Mouse (Mus musculus) limb, embryonic 15.5 days (tissue): ENCODE measurements at regions not wholly inside any gene's neighbourhood (a gene's known extent, or its start where the extent isn't known, plus 50 kb on each side); places are given as distances from the start of the nearest gene placed in this dataset.

ENCODE experiments used
- ATAC-seq: fragments of 200-750 bp; cut with Nextera tagmentation; 2 replicates; pipeline ENCODE4 v1.8.0; 2017; ENCODE audit warnings: low read depth, moderate TSS enrichment; ENCODE audit not compliant: insufficient number of reproducible peaks, low FRiP score, low TSS enrichment
- H3K27ac ChIP-seq: fragments of 300-500 bp; sonication (generic); 2 replicates; pipeline ENCODE4 v1.5.1; 2015; ENCODE audit warnings: moderate library complexity, mild to moderate bottlenecking, inconsistent platforms
- H3K27me3 ChIP-seq: fragments of 300-500 bp; sonication (generic); 2 replicates; pipeline ENCODE4 v1.6.1; 2015; ENCODE audit warnings: inconsistent platforms
- H3K36me3 ChIP-seq: fragments of 300-500 bp; sonication (generic); 2 replicates; pipeline ENCODE4 v1.6.1; 2015; ENCODE audit warnings: inconsistent platforms
- H3K4me1 ChIP-seq: fragments of 300-500 bp; sonication (generic); 2 replicates; pipeline ENCODE4 v1.6.1; 2015; ENCODE audit warnings: inconsistent platforms
- H3K4me2 ChIP-seq: fragments of 300-500 bp; sonication (generic); 2 replicates; pipeline ENCODE4 v1.6.1; 2015; ENCODE audit warnings: mild to moderate bottlenecking, inconsistent platforms
- H3K4me3 ChIP-seq: fragments of 300-500 bp; sonication (generic); 2 replicates; pipeline ENCODE4 v1.5.1; 2015; ENCODE audit warnings: mild to moderate bottlenecking, inconsistent platforms
- H3K9ac ChIP-seq: fragments of 300-500 bp; sonication (generic); 2 replicates; pipeline ENCODE4 v1.6.1; 2015; ENCODE audit warnings: inconsistent platforms
- H3K9me3 ChIP-seq: fragments of 300-500 bp; sonication (generic); 2 replicates; pipeline ENCODE4 v1.6.1; 2016; ENCODE audit warnings: inconsistent platforms
- WGBS: fragments of 180-500 bp; shearing (Covaris S2); methylation state at CpG from one replicate; pipeline ENCODE4 v1.1.7; 2015; 5-methylcytosine and 5-hydroxymethylcytosine counted together

GRCm38 (mm10) chr10:53852091-53852490, 101.2 kb upstream of the Fam184a start:
- no peak for ATAC-seq
- 73% methylated on average over 1 of the region's 1 CpGs for WGBS
- Histone ChIP-seq H3K4me2 (no peak overlapping the region), H3K9me3 (no peaks in the 10 kb centered on the region), H3K27ac (no peak overlapping the region), H3K4me3 (no peak overlapping the region), H3K36me3 (no peaks in the 10 kb centered on the region), H3K9ac (no peak overlapping the region), H3K27me3 (no peaks in the 10 kb centered on the region), H3K4me1 (no peaks in the 10 kb centered on the region)

GRCm38 (mm10) chr10:53850568-53850967, 99.6 kb upstream of the Fam184a start:
- Histone ChIP-seq H3K4me1 (no peaks in the 10 kb centered on the region), H3K4me3 (no peak overlapping the region), H3K36me3 (no peaks in the 10 kb centered on the region), H3K4me2 (no peak overlapping the region), H3K27ac (no peak overlapping the region), H3K9ac (no peak overlapping the region), H3K27me3 (no peaks in the 10 kb centered on the region), H3K9me3 (no peaks in the 10 kb centered on the region)
- ATAC-seq: no peak
- 60% methylated on average over 4 of the region's 4 CpGs for WGBS

DNA sequence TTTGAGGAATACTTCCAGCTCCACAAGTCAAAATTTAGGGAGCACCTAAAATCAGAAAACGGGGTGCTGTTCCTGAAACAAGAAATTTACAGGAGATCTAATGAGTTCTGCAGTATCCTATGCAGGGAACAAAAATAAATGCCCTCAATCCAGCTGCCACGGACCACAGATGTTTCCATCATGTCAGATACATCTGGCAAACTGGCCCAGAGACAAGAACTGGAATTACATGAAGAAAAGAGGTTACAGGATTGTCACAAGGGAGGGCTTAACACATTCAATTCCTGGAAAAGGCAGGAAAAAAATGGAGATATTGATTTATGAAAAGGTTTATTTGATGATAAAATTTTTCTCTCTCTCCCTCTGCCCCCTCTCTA, 62.3 kb upstream of the Fam184a start:
- Histone ChIP-seq H3K4me3 (no peak overlapping the region), H3K27me3 (no peaks in the 10 kb centered on the region), H3K27ac (no peak overlapping the region), H3K9ac (no peak overlapping the region), H3K9me3 (no peaks in the 10 kb centered on the region), H3K4me2 (no peak overlapping the region), H3K36me3 (no peaks in the 10 kb centered on the region), H3K4me1 (0 out of 2 replicates have a peak, but pooled peaks cover 2% of the 10 kb centered on the region)
- WGBS: 39% methylated on average over 2 of the region's 2 CpGs
- ATAC-seq: no peak

DNA sequence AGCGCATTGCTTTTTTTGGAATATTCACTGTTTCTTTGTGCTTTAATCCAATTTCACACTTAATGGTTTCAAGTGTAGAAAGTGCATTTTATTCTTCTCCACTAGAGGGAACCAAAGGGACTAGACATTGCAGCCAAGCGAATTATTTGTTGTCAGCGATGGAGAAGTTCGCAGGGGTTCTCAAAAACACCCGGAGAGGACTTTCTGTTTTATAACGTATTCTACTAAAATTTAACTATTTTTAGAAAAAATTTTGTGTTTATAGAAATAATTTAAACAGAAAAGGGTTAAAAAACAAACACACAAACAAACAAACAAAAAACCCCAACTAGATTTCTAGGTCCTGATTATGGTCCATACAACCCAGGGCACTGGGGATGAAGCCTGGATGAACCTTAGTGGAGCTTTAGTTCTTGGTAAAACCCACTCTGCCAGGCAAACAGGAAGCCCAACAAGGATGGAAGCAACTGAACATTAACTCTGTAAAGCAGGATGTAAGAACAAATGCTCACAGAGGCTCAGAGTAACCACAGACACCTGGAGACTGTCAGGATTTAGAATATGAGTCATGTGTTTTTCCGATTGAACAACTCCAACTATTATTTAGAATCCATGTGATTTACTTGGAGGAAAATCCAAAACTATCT, 61.8 kb upstream of the Fam184a start:
- Histone ChIP-seq H3K9me3 (no peaks in the 10 kb centered on the region), H3K4me1 (0 out of 2 replicates have a peak, but pooled peaks cover 2% of the 10 kb centered on the region)
- no peak for ATAC-seq

GRCm38 (mm10) chr10:53811904-53812596, 61.1 kb upstream of the Fam184a start:
- Histone ChIP-seq H3K4me2 (no peak overlapping the region), H3K9ac (no peak overlapping the region), H3K4me3 (no peak overlapping the region), H3K27ac (no peak overlapping the region), H3K9me3 (no peaks in the 10 kb centered on the region), H3K27me3 (no peaks in the 10 kb centered on the region), H3K4me1 (0 out of 2 replicates have a peak, but pooled peaks cover 2% of the 10 kb centered on the region), H3K36me3 (no peaks in the 10 kb centered on the region)
- ATAC-seq: no peak
- WGBS: 69% methylated on average over 14 of the region's 14 CpGs

More for the DNA sequence above, 61.8 kb upstream of the Fam184a start:
- Histone ChIP-seq H3K27me3 (no peaks in the 10 kb centered on the region), H3K9ac (no peak overlapping the region), H3K4me3 (no peak overlapping the region), H3K36me3 (no peaks in the 10 kb centered on the region), H3K4me2 (0 out of 2 replicates have a peak overlapping the region, but pooled peaks have one; percentile 10), H3K27ac (no peak overlapping the region)
- WGBS: 24% methylated on average over 7 of the region's 7 CpGs

GRCm38 (mm10) chr10:53806697-53807096, 55.8 kb upstream of the Fam184a start:
- no peak overlapping the region for H3K4me3 ChIP-seq
- H3K4me1 ChIP-seq: no peaks in the 10 kb centered on the region
- H3K9ac ChIP-seq: no peak overlapping the region
- H3K36me3 ChIP-seq: no peaks in the 10 kb centered on the region
- no peak overlapping the region for H3K4me2 ChIP-seq
- H3K9me3 ChIP-seq: no peaks in the 10 kb centered on the region
- 54% methylated on average over 8 of the region's 8 CpGs for WGBS
- H3K27me3 ChIP-seq: no peaks in the 10 kb centered on the region
- no peak overlapping the region for H3K27ac ChIP-seq
- no peak for ATAC-seq

GRCm38 (mm10) chr10:53801048-53801641, 50.2 kb upstream of the Fam184a start:
- H3K9ac ChIP-seq: no peak overlapping the region
- no peak overlapping the region for H3K27ac ChIP-seq
- no peak overlapping the region for H3K4me2 ChIP-seq
- no peaks in the 10 kb centered on the region for H3K36me3 ChIP-seq
- no peaks in the 10 kb centered on the region for H3K27me3 ChIP-seq
- no peak overlapping the region for H3K4me3 ChIP-seq
- ATAC-seq: no peak
- no peaks in the 10 kb centered on the region for H3K4me1 ChIP-seq
- WGBS: 26% methylated on average over 7 of the region's 7 CpGs
- H3K9me3 ChIP-seq: no peaks in the 10 kb centered on the region
